Mouse (Mus musculus): ENCODE results near the gene BC034090. TPM values are rescaled to one million over a fixed set of nuclear protein-coding genes. Genes with fewer than 3 reads are reported as not detected.

The BC034090 gene
- polyA plus RNA-seq, 2 experiments, result 5.6 to 28.0 TPM

DNA sequence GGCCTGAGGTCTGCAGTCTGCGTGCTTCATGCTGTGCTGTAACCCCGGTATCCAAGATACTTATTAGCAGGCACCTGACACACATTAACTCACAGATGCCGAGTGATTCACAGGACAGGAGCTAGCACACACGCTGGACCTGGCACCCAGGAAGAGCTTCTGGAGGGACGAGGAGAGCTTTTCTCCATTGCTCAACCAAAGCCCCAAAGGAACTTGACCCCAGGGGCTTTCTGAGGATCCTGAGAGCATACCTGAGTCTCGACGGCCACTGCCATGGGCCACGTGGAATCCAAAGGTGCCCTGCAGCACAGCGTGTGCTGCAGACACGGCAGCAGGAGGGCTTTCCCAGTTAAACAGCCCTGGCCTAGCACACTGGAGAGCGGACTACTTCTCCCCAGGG lies 27.9 kb downstream of the BC034090 start:
- no peaks in the 10 kb centered on the region for H3K9me3 ChIP-seq (ENCODE audit: control insufficient read depth, low read length)
- WGBS, result 48% methylated on average over 11 of the region's 11 CpGs
- H3K27ac ChIP-seq (replicated peaks; ENCODE audit: low read depth, low read length), result no peak overlapping the region
- no peak overlapping the region for H3K9ac ChIP-seq (ENCODE audit: low read depth, low read length, severe bottlenecking)
- H3K4me1 ChIP-seq (ENCODE audit: control insufficient read depth, insufficient read depth, low read length), result peaks cover 49% of the 10 kb centered on the region
- DNase-seq (ENCODE audit: low spot score) (no peak), ATAC-seq (ENCODE audit: low FRiP score, low read depth) (no peak)
- H3K36me3 ChIP-seq (ENCODE audit: control insufficient read depth, insufficient read depth, low read length), result peaks cover 37% of the 10 kb centered on the region
- no peak overlapping the region for H3K4me2 ChIP-seq (replicated peaks; ENCODE audit: low read depth, low read length, severe bottlenecking)
- no peaks in the 10 kb centered on the region for H3K27me3 ChIP-seq (ENCODE audit: control insufficient read depth, insufficient read depth, low read length)
- no peak overlapping the region for H3K4me3 ChIP-seq (replicated peaks; ENCODE audit: low read length)
- no peak for TF ChIP-seq POLR2A (IDR thresholded peaks at IDR 0.05; ENCODE audit: borderline replicate concordance, extremely low read depth, insufficient read depth, insufficient read length)

DNA sequence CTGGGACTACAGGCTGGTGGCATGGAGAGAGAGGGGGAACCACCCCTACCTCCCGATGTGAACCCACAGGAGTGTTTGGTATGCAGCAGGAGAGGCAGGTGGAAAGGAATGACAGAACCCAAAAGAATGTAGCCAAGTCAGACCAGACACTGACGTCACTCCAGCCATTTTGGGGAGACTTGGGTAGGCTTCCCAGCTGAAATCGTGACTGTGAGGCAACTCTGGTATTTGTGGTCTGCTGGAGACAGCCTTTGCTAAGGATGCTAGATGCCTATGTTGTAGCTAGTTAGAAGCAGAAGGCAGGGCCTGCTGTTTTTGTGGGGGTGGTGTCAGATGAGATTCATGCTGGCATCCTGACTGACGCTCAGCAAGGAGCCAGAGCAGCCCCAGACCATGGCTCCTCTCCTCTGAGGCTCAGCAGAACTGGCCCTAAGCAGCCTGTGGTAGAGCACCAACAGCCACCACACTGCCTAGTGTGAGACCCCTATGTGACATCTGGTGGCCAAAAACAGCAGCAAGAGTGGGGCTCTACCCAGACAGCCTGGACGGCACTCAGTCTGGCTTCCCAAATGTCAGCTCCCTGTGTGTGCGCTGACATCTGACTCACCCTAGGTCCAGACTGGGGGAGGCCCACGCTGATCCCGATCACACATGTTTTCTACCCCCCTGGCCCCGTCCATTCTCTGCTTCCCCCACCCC lies 29.0 kb downstream of the BC034090 start:
- H3K9ac ChIP-seq (ENCODE audit: low read depth, low read length, severe bottlenecking), result no peak overlapping the region
- H3K9me3 ChIP-seq (ENCODE audit: control insufficient read depth, low read length), result no peaks in the 10 kb centered on the region
- TF ChIP-seq POLR2A (IDR thresholded peaks at IDR 0.05; ENCODE audit: borderline replicate concordance, extremely low read depth, insufficient read depth, insufficient read length), result no peak
- WGBS, result 38% methylated on average over 9 of the region's 9 CpGs
- H3K4me1 ChIP-seq (ENCODE audit: control insufficient read depth, insufficient read depth, low read length), result peaks cover 56% of the 10 kb centered on the region
- no peak overlapping the region for H3K27ac ChIP-seq (replicated peaks; ENCODE audit: low read depth, low read length)
- no peak overlapping the region for H3K4me3 ChIP-seq (replicated peaks; ENCODE audit: low read length)
- ATAC-seq (ENCODE audit: low FRiP score, low read depth) (no peak), DNase-seq (ENCODE audit: low spot score) (no peak)
- no peaks in the 10 kb centered on the region for H3K27me3 ChIP-seq (ENCODE audit: control insufficient read depth, insufficient read depth, low read length)
- no peak overlapping the region for H3K4me2 ChIP-seq (replicated peaks; ENCODE audit: low read depth, low read length, severe bottlenecking)
- peaks cover 33% of the 10 kb centered on the region for H3K36me3 ChIP-seq (ENCODE audit: control insufficient read depth, insufficient read depth, low read length)

DNA sequence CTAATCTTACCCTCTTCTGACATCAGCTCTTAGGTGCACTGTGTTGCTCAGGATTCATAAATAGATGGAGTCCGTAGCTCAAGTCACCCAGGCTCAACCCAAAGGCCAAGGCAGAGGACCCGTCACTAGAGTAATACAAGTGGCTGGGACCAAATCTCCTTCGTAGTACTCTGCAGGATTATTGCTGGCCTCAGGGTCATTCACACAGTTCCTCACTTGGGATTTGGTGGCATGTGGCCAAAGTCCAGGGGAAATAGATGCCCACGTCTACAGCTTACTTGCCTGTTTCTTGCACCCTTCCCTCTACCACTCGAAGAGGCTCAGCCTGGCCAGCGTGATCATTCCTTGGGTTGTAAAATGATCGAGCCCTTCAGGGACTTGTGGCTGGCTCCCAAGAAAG lies 30.3 kb downstream of the BC034090 start:
- no peaks in the 10 kb centered on the region for H3K9me3 ChIP-seq (ENCODE audit: control insufficient read depth, low read length)
- H3K4me1 ChIP-seq (ENCODE audit: control insufficient read depth, insufficient read depth, low read length), result peaks cover 56% of the 10 kb centered on the region
- H3K27me3 ChIP-seq (ENCODE audit: control insufficient read depth, insufficient read depth, low read length), result no peaks in the 10 kb centered on the region
- TF ChIP-seq POLR2A (IDR thresholded peaks at IDR 0.05; ENCODE audit: borderline replicate concordance, extremely low read depth, insufficient read depth, insufficient read length), result no peak
- H3K27ac ChIP-seq (replicated peaks; ENCODE audit: low read depth, low read length), result no peak overlapping the region
- DNase-seq (ENCODE audit: low spot score), result no peak
- peaks cover 23% of the 10 kb centered on the region for H3K36me3 ChIP-seq (ENCODE audit: control insufficient read depth, insufficient read depth, low read length)
- H3K9ac ChIP-seq (ENCODE audit: low read depth, low read length, severe bottlenecking), result no peak overlapping the region
- no peak overlapping the region for H3K4me3 ChIP-seq (replicated peaks; ENCODE audit: low read length)
- WGBS, result 67% methylated on average over 7 of the region's 7 CpGs
- no peak for ATAC-seq (ENCODE audit: low FRiP score, low read depth)
- no peak overlapping the region for H3K4me2 ChIP-seq (replicated peaks; ENCODE audit: low read depth, low read length, severe bottlenecking)

DNA sequence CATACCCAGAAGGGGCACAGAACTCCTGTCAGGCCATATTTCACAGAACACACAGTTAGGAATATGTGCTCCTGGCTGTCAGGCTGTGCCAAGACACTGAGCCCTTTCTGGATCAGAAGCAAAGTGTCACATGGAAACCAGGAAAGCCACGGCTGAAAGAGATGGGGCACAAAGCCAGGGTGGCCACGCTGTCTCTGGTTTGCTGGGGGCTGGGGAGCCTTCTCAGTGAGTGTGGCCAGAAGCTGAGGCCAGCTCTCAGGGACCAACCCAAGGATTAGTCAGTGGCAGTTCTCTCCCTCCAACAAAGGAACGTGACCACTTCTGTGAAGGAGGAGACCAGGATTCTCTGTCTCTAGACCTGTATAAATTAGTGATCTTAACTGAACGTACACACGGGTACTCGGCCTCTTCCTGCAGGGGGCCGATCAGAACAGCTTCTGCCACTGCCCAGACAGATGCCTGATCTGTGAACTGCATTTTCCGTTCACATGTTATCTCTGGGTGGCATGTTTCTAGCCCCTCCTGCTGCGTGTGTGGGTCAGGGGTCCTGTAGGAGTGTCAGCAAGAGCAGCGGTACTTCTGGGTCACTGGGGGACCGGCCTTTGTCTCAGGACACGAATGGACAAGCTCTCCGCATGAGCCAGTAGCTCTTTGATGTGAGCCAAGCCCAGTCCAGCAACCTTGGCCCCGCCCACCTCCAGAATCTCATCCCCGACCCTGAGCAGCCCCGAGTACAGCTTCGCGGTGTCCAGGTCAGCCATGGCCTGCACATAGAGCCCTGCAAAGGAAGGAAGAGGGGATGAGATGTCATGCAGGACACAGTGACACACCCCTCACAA lies 31.1 kb downstream of the BC034090 start:
- DNase-seq (ENCODE audit: low spot score), result no peak
- H3K4me2 ChIP-seq (replicated peaks; ENCODE audit: low read depth, low read length, severe bottlenecking), result no peak overlapping the region
- ATAC-seq (ENCODE audit: low FRiP score, low read depth), result peak; percentile 25; the same call in 1 of the 2 replicates
- no peaks in the 10 kb centered on the region for H3K9me3 ChIP-seq (ENCODE audit: control insufficient read depth, low read length)
- TF ChIP-seq POLR2A (IDR thresholded peaks at IDR 0.05; ENCODE audit: borderline replicate concordance, extremely low read depth, insufficient read depth, insufficient read length), result no peak
- H3K4me1 ChIP-seq (ENCODE audit: control insufficient read depth, insufficient read depth, low read length), result peaks cover 56% of the 10 kb centered on the region
- no peak overlapping the region for H3K4me3 ChIP-seq (replicated peaks; ENCODE audit: low read length)
- peak overlapping the region; percentile 55; the same call in 1 of the 2 replicates for H3K27ac ChIP-seq (replicated peaks; ENCODE audit: low read depth, low read length)
- peaks cover 24% of the 10 kb centered on the region for H3K36me3 ChIP-seq (ENCODE audit: control insufficient read depth, insufficient read depth, low read length)
- WGBS, result 20% methylated on average over 18 of the region's 18 CpGs
- H3K27me3 ChIP-seq (ENCODE audit: control insufficient read depth, insufficient read depth, low read length), result no peaks in the 10 kb centered on the region
- H3K9ac ChIP-seq (ENCODE audit: low read depth, low read length, severe bottlenecking), result no peak overlapping the region

DNA sequence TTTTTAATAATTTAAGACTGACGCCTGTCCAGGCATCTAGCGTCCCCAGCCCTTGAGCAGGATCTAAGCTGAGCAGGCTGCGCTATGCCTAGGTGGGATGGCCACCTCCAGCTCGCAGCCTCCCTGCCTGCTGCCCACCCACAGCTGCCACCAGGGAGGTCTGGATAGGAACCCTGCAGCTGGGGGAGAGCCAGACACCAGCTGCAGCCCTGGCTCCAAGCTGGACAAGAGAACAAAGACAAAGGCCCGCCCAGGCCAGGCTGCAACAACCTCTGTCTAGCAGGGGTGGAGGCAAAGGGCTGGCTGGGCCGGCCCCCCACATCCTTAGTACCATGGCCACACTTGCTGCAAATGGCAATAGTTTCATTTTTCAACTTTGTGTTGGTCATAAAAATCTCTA lies 31.8 kb downstream of the BC034090 start:
- peak; percentile 76 for DNase-seq (ENCODE audit: low spot score)
- WGBS, result 4% methylated on average over 6 of the region's 6 CpGs
- TF ChIP-seq POLR2A (IDR thresholded peaks at IDR 0.05; ENCODE audit: borderline replicate concordance, extremely low read depth, insufficient read depth, insufficient read length), result no peak
- H3K36me3 ChIP-seq (ENCODE audit: control insufficient read depth, insufficient read depth, low read length), result peaks cover 23% of the 10 kb centered on the region
- H3K4me1 ChIP-seq (ENCODE audit: control insufficient read depth, insufficient read depth, low read length), result peaks cover 56% of the 10 kb centered on the region
- H3K9ac ChIP-seq (ENCODE audit: low read depth, low read length, severe bottlenecking), result no peak overlapping the region
- no peak overlapping the region for H3K4me2 ChIP-seq (replicated peaks; ENCODE audit: low read depth, low read length, severe bottlenecking)
- H3K27ac ChIP-seq (replicated peaks; ENCODE audit: low read depth, low read length), result peak overlapping the region; percentile 55
- ATAC-seq (ENCODE audit: low FRiP score, low read depth), result peak; percentile 71
- no peak overlapping the region for H3K4me3 ChIP-seq (replicated peaks; ENCODE audit: low read length)
- no peaks in the 10 kb centered on the region for H3K9me3 ChIP-seq (ENCODE audit: control insufficient read depth, low read length)
- no peaks in the 10 kb centered on the region for H3K27me3 ChIP-seq (ENCODE audit: control insufficient read depth, insufficient read depth, low read length)

Measured in limb, embryonic 14.5 days (tissue).